Mouse (Mus musculus) liver, embryonic 15.5 days (tissue): Measurements from ENCODE around the gene Gpc6. TPM values are rescaled to one million over a fixed set of nuclear protein-coding genes. Genes with fewer than 3 reads are reported as not detected.

Source experiments
- microRNA-seq: library from miRNA; unstranded; fragments of <30 nt; microRNA quantifications from one replicate; pipeline ENCODE4, GENCODE M21; 2016
- polyA plus RNA-seq: library from polyadenylated mRNA; unstranded; fragments of >200 nt; fragmentation: Nextera tagmentation; extraction: Ambion mirVana; gene quantifications from 2 replicates; pipeline ENCODE4 v1.2.1, GENCODE M21; 2015

The Gpc6 gene
- polyA plus RNA-seq, 1 experiment from 2014 or later: 3.4 TPM

Small RNAs within 50 kb of the gene (microRNA-seq; reads per million reads assigned to microRNA genes)
- gene Mir6239: not detected
